Mouse (Mus musculus) kidney, postnatal 36 days (tissue): ENCODE measurements around the gene Ret.
A peak's percentile ranks its signal among the peaks of the same experiment; 100 is the strongest.

ENCODE experiments used
- DNase-seq, 2 experiments: peaks; one replicate each; pipeline ENCODE4 v3.0.0; 2021 to 2022; ENCODE audit warnings: mixed read lengths in 2 of 2

Gene Ret

DNA sequence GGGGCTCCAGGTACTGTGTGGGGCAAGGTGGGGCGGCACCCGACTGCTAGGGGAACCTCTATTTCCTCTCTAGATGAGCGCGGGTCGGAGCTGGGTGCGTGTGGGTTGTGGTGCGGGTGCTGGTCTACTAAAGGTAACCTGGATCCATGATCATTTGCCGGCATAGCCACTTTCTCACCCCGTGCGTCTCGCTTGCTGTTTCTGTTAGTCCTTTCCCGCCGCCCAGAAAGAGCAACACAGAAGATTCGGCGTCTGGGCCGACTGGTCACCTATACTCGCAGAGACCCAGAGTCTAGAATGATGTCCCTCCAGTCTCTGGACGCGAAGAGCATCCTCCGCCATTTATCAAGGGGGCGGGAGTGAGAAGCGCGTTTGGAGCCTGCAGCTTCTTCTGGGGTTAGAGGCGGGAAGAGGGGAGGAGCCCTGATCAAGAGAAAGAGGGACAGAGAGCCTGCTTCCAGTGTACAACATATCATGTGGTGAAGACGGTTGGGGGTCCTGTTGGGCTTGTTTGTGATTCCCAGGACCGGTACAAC is at the start of gene Ret:
TSS of gene Ret (minus strand) at position 279 of the 536 bp plus-strand sequence.
- no peak for DNase-seq

DNA sequence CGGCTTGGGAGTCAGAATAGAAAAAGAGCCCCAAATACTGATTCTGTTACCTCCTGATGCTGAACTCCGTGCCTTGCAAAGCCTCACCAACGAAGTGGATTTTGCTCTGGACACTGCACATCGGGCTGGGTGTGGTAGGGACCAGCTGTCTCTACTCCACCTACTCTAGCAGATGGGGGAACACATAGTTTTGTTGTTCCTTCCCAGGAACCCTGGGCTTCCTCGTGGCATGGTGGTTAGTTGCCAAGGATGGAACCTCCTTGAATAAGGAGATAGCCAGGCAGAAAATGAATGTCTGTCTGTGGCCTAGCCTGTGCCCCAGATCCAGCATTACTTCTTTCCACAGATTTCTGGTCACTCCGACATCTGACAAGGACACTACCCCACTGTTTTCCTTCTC is 49.6 kb upstream of the Ret start:
- DNase-seq, result no peak

- DNase-seq, result no peak
Observed at GRCm38 (mm10) chr6:118244106-118244505, 46.6 kb upstream of the Ret start.

DNA sequence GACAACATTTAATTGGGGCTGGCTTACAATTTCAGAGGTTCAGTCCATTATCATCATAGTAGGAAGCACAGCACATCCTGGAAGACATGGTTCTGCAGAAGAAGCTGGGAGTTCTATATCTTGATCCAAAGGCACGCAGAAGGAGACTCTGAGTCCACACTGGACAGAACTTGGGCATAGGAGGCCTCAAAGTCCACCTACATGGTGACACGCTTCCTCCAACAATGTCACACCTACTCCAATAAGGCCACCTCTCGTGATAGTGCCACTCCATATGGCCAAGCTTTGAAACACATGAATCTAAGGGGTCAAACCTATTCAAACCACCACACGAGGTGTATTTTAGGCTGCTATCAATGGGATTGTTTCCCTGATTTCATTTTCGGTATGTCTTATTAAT is 45.4 kb upstream of the Ret start:
- DNase-seq, result no peak

DNA sequence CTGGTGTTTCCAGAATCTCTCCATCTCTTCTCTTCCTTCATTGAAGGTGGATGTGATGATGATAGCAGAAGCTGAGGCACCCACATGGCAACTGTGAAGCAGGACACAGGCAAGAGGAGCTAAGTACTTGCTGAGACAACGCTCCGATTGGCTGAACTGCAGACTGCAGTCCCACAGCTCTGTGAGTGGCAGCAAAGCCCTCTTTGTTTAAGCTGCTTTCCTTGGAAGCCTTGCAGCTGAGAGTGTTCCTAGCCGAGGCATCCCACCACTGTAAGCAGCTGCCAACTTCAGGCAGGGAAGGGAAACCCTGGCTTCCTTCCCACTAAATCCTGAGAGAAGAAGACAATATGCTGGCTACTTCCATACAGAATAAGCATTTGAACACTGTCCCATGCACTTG is 28.6 kb upstream of the Ret start:
- no peak for DNase-seq

DNA sequence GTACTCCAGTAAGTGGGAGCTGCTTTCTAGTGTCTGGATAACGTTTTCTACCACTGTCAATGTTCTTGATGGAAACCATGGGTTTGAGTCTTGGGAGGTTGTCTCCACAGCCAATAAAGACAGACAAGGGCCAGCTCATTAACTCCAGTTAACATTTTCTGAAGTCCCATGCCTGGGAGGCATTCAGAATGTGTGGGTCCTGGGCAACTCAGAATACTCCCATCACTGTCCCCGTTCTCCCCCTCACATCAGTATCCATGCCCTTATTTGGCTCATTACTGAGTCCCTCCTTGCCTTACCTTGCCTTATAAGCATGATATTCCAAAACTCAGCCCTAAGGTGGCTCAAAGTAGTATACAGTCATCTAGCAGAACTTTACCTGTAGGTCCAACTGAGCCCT is 25.0 kb upstream of the Ret start:
- no peak for DNase-seq

GRCm38 (mm10) chr6:118215676-118216075 is 18.2 kb upstream of the Ret start:
- no peak for DNase-seq

DNA sequence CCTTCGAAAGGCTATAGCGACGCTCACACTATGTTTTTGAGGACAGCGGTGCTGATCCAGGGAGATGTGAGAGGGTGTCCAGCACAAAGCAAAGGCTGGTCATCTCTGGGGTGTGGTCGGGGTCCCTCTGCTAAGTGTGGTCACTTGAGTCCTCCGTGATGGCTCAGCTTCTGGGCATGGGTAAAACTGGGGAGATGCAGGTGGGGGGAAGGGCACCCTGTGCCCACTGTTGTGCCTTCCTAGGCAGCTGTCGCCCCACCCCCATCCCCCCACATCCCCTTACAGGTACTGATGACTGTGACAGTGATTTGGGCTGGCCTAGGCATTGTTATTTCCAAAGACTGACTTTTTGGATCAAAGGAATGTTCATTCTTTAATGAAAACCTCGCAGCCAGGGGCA is 10.8 kb upstream of the Ret start:
- DNase-seq, result no peak

DNA sequence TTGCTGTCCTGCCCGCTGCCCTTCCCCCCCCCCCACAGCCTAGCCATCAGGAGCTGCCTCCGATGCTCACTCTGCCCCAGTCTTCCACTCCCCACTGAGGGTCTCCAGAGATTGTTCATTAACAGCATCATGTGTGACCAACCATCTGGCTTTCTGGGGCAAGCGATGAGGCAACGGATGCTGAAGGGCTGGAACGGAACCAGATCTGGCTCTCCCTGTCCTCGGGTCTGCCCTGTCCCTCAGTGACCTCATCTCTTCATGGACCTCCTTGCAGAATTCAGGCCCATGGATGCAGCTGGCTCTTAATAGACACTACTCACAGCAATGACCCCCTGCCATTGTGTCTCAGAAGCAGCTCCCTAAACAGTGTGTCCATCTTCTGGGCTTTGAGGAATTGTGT is 8.9 kb upstream of the Ret start:
- DNase-seq, result no peak

GRCm38 (mm10) chr6:118205176-118205890 is 7.8 kb upstream of the Ret start:
- no peak for DNase-seq

DNA sequence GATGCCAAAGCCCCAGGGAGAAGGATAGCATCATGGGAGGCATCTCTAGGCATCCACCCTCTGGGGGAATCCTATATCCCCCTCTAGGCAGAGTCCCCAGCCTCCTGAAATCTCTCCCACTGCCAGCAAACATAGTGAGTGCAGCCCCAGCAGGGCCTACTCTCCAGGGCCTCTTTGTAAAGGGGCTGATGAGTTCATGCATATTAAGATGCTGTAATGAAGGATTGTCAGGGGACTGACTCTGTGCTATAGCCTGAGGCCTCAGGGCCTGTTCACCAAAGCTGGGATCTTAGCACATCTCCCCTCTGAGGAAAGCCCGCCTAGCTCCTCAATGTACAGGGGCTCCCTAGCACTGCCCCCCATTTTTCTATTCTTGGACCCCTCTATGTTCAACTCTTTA is 6.6 kb upstream of the Ret start:
- DNase-seq, result no peak

GRCm38 (mm10) chr6:118196751-118197439 is 623 bp downstream of the Ret start:
- DNase-seq, result peak; percentile 12 to 51

DNA sequence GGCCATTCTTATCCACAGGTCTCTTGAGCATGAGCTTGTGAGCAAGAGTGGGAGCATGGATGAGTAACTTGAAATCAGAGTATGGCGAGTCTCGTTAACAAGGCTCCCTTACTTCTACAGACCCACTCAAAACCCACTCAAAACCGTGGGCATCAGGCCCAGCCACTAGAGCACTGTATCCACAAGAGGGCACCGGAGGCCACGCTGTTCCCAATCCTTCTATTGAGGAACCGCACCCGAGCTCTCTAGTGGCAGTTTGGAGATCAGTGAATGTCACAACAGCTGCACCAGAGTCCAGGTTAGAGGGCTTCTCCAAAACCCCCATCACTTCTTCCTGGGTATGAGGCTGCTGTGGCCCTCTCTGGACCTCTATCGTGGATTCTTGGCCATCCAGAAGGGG is 2.4 kb downstream of the Ret start:
- peak in 1 of 2 experiments; percentile 59 for DNase-seq

DNA sequence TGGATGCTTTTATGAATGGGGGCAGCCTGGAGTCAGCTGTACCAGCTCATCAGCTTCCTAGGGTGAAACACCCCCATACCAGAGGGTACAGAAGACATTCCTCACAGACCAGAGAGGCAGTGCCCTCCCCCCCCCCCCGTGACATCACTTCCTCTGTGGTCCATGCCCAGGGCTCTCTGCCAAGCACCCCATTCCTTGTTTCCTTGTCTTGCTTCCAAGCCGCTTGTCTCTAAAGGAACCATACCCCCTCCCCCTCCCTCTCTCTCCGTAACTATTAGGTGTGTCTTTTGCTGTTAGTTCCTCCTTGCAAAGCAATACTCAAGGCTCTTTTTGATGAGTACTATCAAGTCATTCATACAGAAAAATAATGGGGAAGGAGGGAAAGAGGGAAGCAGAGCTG is 4.6 kb downstream of the Ret start:
- DNase-seq, result no peak

DNA sequence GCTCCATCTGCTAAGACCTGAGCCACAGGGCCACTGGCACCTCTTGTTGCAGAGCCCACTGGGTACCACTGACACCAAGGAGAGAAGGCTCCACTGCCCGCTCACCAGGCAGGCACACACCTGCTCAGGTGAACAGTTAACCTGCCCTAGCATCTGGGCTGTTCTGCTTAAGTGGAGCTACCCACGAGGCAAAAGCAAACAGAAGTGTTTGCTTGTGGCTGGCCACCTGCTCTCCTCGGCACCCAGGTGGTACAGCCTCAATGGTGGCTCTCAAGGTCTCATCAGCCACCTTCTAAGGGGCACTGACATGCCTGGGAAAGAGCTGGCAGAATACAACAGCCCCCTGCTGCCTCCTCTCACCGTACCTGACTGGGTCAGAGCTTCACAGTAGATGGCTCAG is 5.3 kb downstream of the Ret start:
- no peak for DNase-seq

DNA sequence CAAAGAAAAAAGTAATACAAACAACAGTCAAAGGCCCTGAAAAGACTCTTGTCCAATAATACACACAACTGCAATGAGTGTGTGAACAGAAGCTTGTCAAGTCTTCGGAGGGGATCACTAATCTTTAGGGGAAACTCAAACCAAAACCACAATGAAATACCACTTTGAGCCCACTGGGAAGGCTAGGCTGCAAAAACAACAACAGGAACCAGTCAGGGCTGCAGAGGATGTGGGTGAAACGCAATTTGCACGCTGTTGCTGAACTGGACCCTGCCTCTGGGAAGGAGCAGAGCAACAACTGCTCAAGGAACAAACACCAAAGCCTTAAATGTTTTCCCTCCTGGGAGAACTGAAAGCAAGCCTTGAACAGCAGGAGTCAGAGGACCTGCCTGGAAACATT is 7.8 kb downstream of the Ret start:
- no peak for DNase-seq

GRCm38 (mm10) chr6:118188599-118188998 is 8.9 kb downstream of the Ret start:
- DNase-seq, result no peak

DNA sequence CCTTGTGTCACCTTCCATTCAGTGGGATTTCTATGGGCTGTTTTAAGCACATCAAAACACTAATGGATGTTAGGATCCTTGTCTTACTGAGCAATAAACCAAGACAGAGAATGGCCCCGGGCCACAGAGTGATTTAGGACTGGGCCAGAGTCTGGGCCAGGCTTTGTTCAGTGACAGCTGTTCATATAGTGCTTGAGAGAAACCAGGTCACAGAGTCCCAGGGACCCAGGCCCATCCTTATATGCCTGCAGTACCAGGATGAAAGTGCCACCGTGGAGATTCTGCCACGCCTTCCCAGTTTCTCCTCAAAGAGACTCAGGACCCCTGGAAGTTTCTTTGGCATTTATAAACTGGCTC is 10.3 kb downstream of the Ret start:
- DNase-seq, result no peak

DNA sequence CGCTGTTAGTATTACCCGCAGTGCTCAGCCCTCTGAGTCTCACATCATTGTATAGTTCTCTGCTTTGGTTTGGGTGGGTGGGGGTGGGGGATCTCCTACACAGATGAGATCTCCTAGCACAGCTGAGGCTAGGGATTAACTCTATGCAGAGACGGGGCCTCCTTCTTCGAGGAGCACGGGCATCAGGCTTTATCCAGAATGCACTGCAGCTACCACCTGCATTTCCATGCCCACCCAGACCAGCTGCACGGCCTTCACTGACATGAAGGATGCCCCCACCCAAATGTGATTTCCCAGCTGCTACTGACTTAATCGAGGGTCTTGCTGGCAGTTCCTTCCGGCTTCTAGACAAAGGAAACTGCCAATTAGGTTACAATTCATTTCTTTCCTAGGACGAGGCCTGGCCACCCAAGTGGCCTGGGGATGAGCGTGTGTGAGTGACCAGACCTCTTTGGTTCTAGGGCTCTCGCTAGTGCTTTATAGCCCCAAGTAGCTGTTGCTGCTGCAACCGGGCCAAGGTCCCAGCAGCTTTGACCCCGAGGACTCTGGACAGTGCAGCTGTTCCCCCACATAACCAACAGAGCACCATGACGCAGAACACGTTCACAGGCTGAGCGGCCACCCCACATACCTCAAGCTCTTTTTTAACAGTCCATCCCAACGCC is 10.8 kb downstream of the Ret start:
- no peak for DNase-seq

- no peak for DNase-seq
Observed at GRCm38 (mm10) chr6:118184126-118184525, 13.4 kb downstream of the Ret start.

DNA sequence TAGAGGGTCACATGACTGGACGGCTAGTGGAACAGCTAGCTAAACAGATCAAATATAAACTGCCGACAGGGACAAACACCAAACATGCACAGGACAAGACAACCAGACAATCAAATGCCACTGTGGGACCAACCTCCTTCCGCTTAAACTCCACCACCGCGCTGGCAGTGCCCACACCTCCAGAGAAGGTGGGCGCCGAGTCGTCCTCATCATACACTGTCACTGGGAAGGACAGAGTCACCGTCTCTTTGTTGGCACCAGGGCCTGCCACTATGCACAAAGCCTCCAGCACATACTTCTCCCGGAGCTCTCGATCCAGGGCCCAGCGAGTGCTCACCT is 17.5 kb downstream of the Ret start:
- no peak for DNase-seq

GRCm38 (mm10) chr6:118179316-118180084 is 18.0 kb downstream of the Ret start:
- peak; percentile 65 to 80 for DNase-seq

- DNase-seq, result no peak
Observed at GRCm38 (mm10) chr6:118173975-118174328, 23.6 kb downstream of the Ret start.
